Mouse (Mus musculus) urinary bladder, postnatal 36 days (tissue): Measurements from ENCODE around the gene Umad1.
"Not testable (repeated sequence)": the region's sequence is repeated elsewhere in the genome, so short reads cannot be mapped to it uniquely, and the experiment has no call there.

Experiments used
- DNase-seq, 2 experiments: peaks; one replicate each; pipeline ENCODE4 v3.0.0; 2022; ENCODE audit warnings: low spot score in 2 of 2, mixed read lengths in 1 of 2

Gene Umad1

DNA sequence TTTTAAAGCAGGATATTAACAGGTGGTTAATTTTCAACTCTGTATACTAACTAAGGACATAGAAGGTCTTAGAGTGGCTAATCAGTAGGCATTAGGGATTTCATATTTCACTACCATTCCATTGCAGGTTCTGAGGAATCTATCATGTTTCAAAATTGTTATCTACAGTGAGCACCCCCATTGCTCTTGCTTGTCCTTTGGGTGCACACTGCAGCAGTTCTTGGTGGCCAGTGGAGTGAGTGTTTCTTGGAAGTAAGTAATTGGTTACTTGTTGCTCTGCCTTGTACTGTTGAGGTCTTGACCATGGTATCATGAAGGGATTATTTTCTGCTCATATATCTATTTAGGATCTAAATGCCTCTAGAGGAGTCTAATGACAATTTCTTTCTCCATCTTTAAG is 57.1 kb downstream of the Umad1 start:
- no peak for DNase-seq

- DNase-seq: no peak
Observed at GRCm38 (mm10) chr6:8319591-8319990, 60.5 kb downstream of the Umad1 start.

DNA sequence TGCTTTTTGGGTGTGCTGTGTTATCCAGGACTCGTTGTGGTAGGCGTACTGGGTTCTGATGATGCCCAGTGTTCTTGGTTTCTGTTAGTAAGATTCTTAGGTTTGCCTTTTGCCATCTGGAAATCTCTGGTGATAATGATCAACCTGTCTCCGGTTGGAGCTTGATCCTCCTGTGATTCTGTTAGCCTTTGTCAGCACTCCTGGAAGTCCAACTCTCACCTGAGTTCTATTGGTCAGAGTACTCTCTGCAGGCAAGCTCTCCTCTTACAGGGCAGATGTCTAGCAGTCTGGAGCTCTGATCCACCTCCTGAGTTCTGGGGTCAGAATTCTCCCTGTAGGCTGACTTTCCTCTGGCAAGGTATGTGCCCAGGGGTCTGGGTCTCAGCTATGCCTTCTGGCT is 72.4 kb downstream of the Umad1 start:
- not testable (repeated sequence) for DNase-seq

- no peak for DNase-seq
Observed at GRCm38 (mm10) chr6:8333380-8333779, 74.3 kb downstream of the Umad1 start.

GRCm38 (mm10) chr6:8336487-8337390 is 77.7 kb downstream of the Umad1 start:
- DNase-seq: no peak

DNA sequence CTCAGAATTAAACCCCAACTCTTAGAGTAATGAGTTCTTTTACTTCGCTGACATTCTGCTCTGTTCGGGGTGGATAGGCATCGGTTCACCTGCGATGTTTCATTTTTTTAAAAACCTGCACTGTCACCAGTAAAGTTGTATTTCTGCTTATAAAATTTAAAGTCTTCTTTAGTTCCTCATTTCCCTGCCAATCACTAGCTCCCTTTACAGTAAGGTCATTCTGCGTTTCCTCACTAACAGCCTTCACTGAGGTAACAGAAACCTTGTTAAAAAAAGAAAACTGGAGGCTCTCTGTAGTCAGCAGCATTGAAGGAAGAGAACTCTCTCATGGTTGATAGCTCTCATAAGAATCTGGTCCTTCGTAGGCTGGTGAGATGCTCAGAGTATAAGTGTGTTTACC is 80.4 kb downstream of the Umad1 start:
- no peak for DNase-seq

- DNase-seq: no peak
Observed at GRCm38 (mm10) chr6:8343271-8343670, 84.2 kb downstream of the Umad1 start.

DNA sequence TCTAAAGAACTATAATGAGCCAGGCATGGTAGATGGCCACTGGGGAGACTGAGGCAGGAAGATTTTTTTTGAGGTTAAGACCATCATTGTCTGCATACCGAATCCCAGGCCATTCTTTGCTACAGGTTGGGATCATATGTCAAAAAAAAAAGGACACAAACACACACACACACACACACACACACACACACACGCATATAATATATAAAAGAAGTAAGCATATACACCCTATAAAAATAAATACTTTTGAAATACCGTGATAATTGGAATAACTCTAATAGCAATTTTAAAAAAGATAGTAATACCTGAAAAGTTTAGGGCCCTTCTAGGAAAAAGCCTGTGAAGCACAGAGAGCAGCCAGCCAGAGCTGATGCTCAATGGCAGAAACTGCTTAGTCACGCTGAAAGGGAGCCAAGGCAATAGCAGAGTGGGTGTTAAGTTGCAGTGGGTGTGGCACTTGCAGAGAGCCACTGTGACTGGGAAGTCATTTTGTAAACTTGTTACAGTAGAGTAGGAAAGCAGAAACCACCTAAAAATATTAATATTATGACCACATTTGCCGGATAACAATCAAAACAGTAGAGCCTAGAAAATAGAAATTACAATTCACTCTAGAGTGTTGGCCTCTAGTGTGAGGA is 86.2 kb downstream of the Umad1 start:
- DNase-seq: peak; percentile 20 to 56

DNA sequence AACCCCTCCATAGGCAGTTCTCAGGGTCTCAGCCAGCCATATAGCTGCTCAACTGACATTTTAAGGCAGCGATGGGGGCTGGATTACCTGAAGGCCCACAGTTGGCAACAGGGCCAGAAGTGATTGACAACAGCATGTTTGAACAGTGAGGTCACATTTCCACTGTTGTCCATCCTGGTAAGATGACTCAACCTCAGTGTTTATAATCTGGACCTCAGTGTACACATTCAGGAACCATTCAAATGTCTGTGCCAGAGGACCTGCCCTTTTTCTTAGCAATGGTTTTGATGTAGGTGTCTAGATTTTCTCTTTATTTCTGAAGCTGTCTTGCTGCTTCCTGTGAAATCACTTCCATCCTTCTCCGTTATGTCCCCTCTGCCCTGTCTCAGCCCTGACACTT is 88.1 kb downstream of the Umad1 start:
- DNase-seq: no peak

DNA sequence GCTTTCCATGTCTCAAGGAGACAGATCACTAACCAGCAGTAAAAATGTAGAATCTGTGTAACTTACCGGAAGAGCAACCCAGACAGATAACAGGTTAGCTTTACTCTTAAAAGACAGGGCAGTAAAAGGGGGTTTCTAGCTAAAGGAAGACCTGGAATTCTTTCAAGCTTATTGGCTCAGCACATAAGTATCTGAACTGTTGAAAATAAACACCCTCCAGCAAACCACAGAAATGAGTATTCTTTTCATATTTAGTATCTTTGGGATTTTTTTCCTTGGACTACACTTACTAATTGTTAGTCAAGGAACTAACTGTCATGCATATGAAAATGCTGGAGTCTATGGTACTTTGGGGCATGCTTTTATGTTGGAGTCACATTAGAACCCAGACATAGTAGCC is 89.3 kb downstream of the Umad1 start:
- DNase-seq: no peak

DNA sequence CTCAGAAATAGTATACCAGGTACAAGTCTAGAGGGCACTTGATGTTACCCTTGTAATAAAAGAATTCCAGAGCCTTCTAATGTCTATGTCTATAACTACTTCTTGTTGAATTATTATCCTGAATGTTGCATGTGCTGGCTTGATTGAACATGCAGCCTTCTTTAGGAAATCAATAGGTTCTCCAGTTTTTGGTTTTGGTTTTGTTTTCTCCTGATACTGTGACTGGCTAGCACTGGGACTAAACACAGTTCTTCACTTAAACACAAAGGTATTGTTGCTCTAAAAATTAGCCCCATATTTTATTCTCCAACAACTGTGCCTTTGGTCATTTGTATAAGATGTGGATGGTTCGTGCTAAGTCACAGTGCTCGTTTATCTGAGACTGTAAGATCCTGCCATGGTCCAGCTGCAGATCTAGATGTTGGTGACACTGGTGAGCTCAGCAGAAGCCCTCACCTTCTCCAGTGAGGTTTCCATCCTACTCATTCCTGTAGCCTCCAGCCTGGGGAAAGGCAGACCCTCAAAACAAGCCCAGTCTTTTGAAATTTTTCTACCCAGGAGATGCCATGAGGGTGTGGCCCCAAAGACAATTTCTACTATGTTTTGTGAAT is 90.1 kb downstream of the Umad1 start:
- no peak for DNase-seq

DNA sequence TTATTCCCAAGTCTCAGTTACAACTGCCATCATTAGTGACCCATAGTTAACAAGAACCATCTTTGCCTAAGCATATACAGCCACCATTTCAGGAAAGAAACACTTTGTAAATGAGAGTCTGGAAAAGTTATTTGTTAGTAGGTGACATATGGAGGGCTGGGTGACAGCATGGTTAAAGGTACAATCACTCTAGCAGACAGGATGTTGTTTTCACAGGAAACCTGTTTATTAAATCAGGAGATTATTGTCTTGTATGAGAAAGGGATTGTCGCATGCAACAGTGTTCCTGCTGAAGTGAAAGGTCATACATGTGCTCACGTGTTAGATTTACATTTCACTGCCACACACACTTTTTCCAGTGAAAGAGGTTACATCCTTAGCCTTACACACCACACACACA is 92.4 kb downstream of the Umad1 start:
- DNase-seq: no peak

GRCm38 (mm10) chr6:8352533-8353168 is 93.6 kb downstream of the Umad1 start:
- DNase-seq: no peak

DNA sequence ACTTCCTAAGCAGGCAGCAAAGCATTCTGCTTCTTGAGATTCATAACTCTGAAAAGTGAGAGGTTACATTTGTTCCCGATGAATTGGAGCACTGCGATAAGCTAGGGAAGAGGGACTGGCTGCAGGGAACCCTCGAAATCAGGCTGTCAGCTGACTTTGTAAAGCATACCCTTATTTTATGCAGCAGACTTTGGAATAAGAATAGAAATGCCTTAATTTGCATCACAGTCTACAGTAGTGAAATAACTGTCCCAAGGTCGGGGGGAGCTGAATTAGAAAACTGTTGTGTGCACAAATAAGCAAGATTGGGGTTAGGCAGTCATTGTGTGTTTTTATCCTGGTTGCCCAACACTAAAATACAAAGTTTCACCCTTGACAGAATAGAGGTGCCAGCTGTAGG is 94.4 kb downstream of the Umad1 start:
- no peak for DNase-seq

GRCm38 (mm10) chr6:8354846-8355245 is 95.8 kb downstream of the Umad1 start:
- DNase-seq: no peak

DNA sequence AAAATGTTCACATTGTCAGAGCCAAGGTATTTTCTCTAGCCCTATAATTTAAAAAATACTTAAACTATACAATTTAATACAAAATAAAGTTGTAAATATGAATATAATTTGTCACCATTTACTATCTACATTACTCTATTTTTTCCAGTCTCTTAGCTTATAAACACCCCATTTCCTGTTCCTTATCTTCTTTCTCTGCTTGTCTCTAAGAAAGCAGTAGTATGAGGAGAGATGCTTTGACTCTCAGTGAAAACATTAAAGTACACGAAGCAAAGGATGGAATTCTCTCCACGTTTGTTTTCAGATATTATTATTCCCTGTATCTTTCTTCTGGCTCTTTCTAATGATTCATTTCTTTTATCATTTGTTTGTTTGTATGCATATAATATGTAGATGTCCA is 99.1 kb downstream of the Umad1 start:
- no peak for DNase-seq

DNA sequence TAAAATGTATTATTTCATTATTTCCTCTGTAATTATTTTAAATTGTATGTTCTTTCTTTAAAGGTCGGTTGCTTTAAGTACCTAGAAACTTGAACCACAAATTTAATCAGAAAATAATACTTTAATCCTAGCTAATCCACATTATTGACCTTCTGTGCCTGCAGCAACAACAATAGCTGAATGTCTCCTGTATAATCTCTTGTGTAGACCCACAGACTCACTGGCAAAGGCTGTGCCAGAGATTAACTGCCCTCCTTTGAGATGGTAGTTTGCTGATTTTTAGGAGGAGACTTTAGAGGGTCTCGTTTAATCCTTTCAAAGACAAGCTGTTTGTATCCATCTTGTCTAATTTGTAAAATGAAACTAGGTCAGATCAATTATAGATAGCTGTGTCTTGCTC is 99.7 kb downstream of the Umad1 start:
- no peak for DNase-seq

DNA sequence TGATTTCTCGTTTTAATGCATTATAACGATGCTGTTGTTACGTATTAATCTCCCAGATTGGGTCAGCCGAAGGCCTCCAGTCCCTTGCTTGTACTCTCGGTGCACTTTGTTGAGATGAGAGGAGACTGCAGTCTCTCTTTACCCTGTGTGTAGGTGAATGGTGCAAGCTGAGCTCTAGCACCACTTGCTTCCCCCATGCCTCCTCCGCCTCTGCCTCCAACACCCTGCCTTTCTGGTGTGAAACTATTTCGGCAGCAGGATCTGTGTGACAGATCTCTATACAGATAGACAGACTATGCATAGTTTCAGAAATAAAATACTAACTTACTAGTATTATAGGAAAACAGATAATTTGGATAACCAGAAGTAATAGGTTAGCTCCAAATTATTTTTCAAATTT is 101.7 kb downstream of the Umad1 start:
- DNase-seq: no peak

DNA sequence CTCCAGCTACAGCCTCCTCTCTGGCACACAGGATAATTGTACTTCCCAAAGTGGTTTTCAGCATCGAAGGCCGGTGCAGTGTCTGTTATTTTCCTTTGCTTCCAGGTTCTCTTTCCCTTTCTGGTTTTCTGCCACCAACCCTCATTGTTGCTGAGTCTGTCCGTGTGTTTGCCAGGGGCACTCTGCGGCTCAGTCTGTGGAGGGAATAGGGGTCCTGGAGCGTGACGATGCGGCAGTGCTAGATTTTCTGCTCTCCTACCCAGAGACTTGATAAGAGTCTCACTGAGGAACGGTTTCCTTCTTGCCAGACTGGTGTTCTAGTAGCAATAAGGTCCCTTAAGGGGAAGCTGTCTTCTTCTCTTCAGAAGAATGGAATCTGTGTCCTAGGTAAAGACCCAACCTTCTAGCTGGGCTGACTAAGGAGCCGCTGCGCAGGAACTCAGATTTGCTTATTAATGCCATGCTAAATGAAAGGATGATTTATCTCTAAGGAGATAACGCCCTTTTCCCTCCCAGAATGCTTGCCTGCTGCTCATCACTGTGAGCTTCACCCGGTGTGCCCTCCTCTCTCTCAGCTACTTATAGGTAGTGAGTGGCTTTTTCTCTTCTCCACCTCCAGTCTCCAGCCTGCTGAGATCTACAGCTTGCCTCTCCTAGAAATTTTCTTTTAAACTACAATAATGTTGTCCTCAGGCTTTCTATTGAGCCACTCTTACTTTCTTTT is 105.1 kb downstream of the Umad1 start:
- DNase-seq: no peak

DNA sequence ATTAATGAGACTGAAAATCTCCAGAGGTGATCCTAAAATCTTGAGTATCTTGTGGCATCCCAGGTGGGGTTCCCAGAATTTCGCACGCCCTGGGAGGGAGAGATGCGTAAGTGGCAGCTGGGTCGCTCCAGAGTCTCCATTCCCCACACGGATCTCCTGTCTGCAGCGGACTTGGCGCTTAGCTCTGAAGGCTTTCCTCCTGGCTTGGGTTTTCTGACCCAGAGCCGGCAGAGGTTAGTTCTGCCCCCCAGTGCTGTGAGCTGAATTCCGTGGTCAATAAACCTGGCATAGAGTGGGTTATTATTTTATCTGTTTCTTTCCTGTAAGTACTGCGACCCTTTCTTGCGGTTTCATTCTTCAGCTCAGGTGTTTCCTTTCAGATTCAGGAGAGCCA is 105.7 kb downstream of the Umad1 start:
- DNase-seq: no peak

DNA sequence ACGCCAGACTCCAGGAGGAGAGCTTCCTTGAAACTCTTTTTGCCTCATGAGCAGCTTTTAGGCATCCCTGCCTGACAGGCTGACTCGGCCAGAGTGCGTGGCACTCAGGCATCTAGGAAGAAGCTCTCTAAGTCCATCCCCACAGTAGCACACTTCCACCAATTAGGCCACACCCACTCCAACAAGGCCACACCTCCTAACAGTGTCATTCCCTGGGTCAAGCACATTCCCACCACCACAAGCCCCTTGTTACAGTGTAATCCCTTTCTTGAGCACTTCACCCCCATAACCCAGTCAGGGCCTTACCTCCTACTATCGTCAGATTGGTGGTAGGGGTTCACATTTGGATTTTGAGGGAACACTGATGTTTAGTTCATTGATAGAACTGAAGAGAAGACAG is 108.6 kb downstream of the Umad1 start:
- DNase-seq: no peak
